Mouse (Mus musculus) brain, embryonic 18.5 days (tissue): Measurements from ENCODE around the gene Apoa2.
A peak's percentile ranks its signal among the peaks of the same experiment; 100 is the strongest.
"Not testable (repeated sequence)": the region's sequence is repeated elsewhere in the genome, so short reads cannot be mapped to it uniquely, and the experiment has no call there.

ENCODE experiments used
- DNase-seq: peaks from one replicate; pipeline ENCODE4 v3.0.0-alpha.2; 2012; ENCODE audit warnings: low read depth, low spot score

Apoa2 gene

GRCm38 (mm10) chr1:171235791-171236190, 10.9 kb downstream of the Apoa2 start:
- no peak for DNase-seq

GRCm38 (mm10) chr1:171237438-171237837, 12.6 kb downstream of the Apoa2 start:
- no peak for DNase-seq

- no peak for DNase-seq
These were observed 13.6 kb downstream of the Apoa2 start for GRCm38 (mm10) chr1:171238463-171238862.

- no peak for DNase-seq
These were observed 15.3 kb downstream of the Apoa2 start for GRCm38 (mm10) chr1:171239992-171240744.

GRCm38 (mm10) chr1:171240911-171241310, 16.1 kb downstream of the Apoa2 start:
- no peak for DNase-seq

GRCm38 (mm10) chr1:171241952-171242351, 17.1 kb downstream of the Apoa2 start:
- not testable (repeated sequence) for DNase-seq

GRCm38 (mm10) chr1:171245353-171245752, 20.5 kb downstream of the Apoa2 start:
- no peak for DNase-seq

- peak; percentile 97 for DNase-seq
These were observed 22.0 kb downstream of the Apoa2 start for GRCm38 (mm10) chr1:171246709-171247452.

- DNase-seq = no peak
These were observed 22.6 kb downstream of the Apoa2 start for GRCm38 (mm10) chr1:171247453-171247841.

GRCm38 (mm10) chr1:171247916-171248315, 23.1 kb downstream of the Apoa2 start:
- no peak for DNase-seq

- no peak for DNase-seq
These were observed 23.8 kb downstream of the Apoa2 start for GRCm38 (mm10) chr1:171248386-171249226.

- no peak for DNase-seq
These were observed 25.2 kb downstream of the Apoa2 start, which contains the start of gene Adamts4 for GRCm38 (mm10) chr1:171249913-171250600. TSS of gene Adamts4 (plus strand) at chr1:171250421.

GRCm38 (mm10) chr1:171250680-171251593, 26.1 kb downstream of the Apoa2 start, which contains the start of gene Ndufs2:
TSS of gene Ndufs2 (minus strand) at chr1:171251388.
- no peak for DNase-seq

GRCm38 (mm10) chr1:171251594-171252324, 26.9 kb downstream of the Apoa2 start:
- DNase-seq = no peak

GRCm38 (mm10) chr1:171252415-171252814, 27.6 kb downstream of the Apoa2 start:
- DNase-seq = no peak

- no peak for DNase-seq
These were observed 31.4 kb downstream of the Apoa2 start for GRCm38 (mm10) chr1:171256095-171256818.

- no peak for DNase-seq
These were observed 32.2 kb downstream of the Apoa2 start for GRCm38 (mm10) chr1:171256937-171257548.

- no peak for DNase-seq
These were observed 32.9 kb downstream of the Apoa2 start for GRCm38 (mm10) chr1:171257781-171258180.
